Mouse (Mus musculus) olfactory bulb, adult 2 months (tissue): Measurements from ENCODE around the gene Ntm. TPM values are rescaled to one million over a fixed set of nuclear protein-coding genes. Genes with fewer than 3 reads are reported as not detected.
A peak's percentile ranks its signal among the peaks of the same experiment; 100 is the strongest.

Experiments used
- H3K27ac ChIP-seq: fragments of 200-500 bp; 2 replicates; pipeline ENCODE4 v1.5.1; 2012; ENCODE audit warnings: low read depth, low read length; ENCODE audit not compliant: insufficient read depth
- H3K4me1 ChIP-seq: fragments of 200-500 bp; 2 replicates; pipeline ENCODE4 v1.6.1; 2012; ENCODE audit warnings: low read length; ENCODE audit not compliant: control insufficient read depth, insufficient read depth
- H3K4me3 ChIP-seq: fragments of 200-500 bp; 2 replicates; pipeline ENCODE4 v1.5.1; 2012; ENCODE audit warnings: mild to moderate bottlenecking, low read depth, low read length, moderate library complexity; ENCODE audit not compliant: insufficient read depth
- CTCF ChIP-seq: fragments of 200-500 bp; IDR thresholded peaks from 2 replicates; pipeline ENCODE4 v1.5.1; 2012; ENCODE audit warnings: low read depth, mild to moderate bottlenecking, low read length, moderate library complexity; ENCODE audit not compliant: insufficient read depth
- POLR2A ChIP-seq: fragments of 200-500 bp; IDR thresholded peaks from 2 replicates; pipeline ENCODE4 v1.6.1; 2012; ENCODE audit warnings: mild to moderate bottlenecking, low read depth, low read length, moderate library complexity; ENCODE audit not compliant: insufficient read depth
- whole genome bisulfite sequencing: fragments of 180-500 bp; shearing (Covaris S2); methylation state at CpG from one replicate; pipeline ENCODE4 v1.1.7; 2018; 5-methylcytosine and 5-hydroxymethylcytosine counted together
- polyA plus RNA-seq: library from polyadenylated mRNA; stranded (reverse); fragments of >200 nt; gene quantifications from 2 replicates; pipeline ENCODE4 v1.2.4, GENCODE M21; 2012; ENCODE audit warnings: low replicate concordance; ENCODE audit not compliant: missing spikeins, insufficient read depth, insufficient read length

The Ntm gene
- polyA plus RNA-seq, 1 experiment = not detected

- Histone ChIP-seq H3K4me1 (peaks cover under 1% of the 10 kb centered on the region; the same call in 1 of the 2 replicates), H3K4me3 (no peak overlapping the region), H3K27ac (no peak overlapping the region)
- no peak for TF ChIP-seq POLR2A
- no peak for TF ChIP-seq CTCF
- 88% methylated on average over 6 of the region's 6 CpGs for WGBS
These were observed 291.1 kb downstream of the Ntm start for GRCm38 (mm10) chr9:29671861-29672260.

- TF ChIP-seq POLR2A = no peak
- TF ChIP-seq CTCF = no peak
- no peak overlapping the region for H3K27ac ChIP-seq
- 81% methylated on average over 7 of the region's 7 CpGs for WGBS
- no peak overlapping the region for H3K4me3 ChIP-seq
- H3K4me1 ChIP-seq = peaks cover 2% of the 10 kb centered on the region; the same call in 1 of the 2 replicates
These were observed 299.7 kb downstream of the Ntm start for GRCm38 (mm10) chr9:29663286-29663685.

GRCm38 (mm10) chr9:29661468-29662145 lies 301.3 kb downstream of the Ntm start:
- TF ChIP-seq CTCF (no peak), POLR2A (no peak)
- no peak overlapping the region for H3K27ac ChIP-seq
- no peaks in the 10 kb centered on the region for H3K4me1 ChIP-seq
- H3K4me3 ChIP-seq = no peak overlapping the region
- 9% methylated on average over 3 of the region's 3 CpGs for WGBS

- Histone ChIP-seq H3K4me1 (no peaks in the 10 kb centered on the region), H3K27ac (no peak overlapping the region), H3K4me3 (no peak overlapping the region)
- 73% methylated on average over 3 of the region's 3 CpGs for WGBS
- no peak for TF ChIP-seq POLR2A
- TF ChIP-seq CTCF = no peak
These were observed 302.8 kb downstream of the Ntm start for GRCm38 (mm10) chr9:29660059-29660613.

GRCm38 (mm10) chr9:29657761-29658465 lies 305.0 kb downstream of the Ntm start:
- no peak for TF ChIP-seq CTCF
- TF ChIP-seq POLR2A = no peak
- WGBS = 79% methylated on average over 7 of the region's 7 CpGs
- H3K27ac ChIP-seq = no peak overlapping the region

GRCm38 (mm10) chr9:29654885-29655284 lies 308.1 kb downstream of the Ntm start:
- Histone ChIP-seq H3K27ac (no peak overlapping the region), H3K4me1 (peaks cover 9% of the 10 kb centered on the region; the same call in 1 of the 2 replicates), H3K4me3 (no peak overlapping the region)
- TF ChIP-seq CTCF (peak; percentile 52; the same call in 1 of the 2 replicates), POLR2A (no peak)
- 14% methylated on average over 6 of the region's 6 CpGs for WGBS

More at GRCm38 (mm10) chr9:29657761-29658465, 305.0 kb downstream of the Ntm start:
- Histone ChIP-seq H3K4me1 (peaks cover 6% of the 10 kb centered on the region; the same call in 1 of the 2 replicates), H3K4me3 (no peak overlapping the region)

GRCm38 (mm10) chr9:29653678-29654235 lies 309.2 kb downstream of the Ntm start:
- 61% methylated on average over 14 of the region's 14 CpGs for WGBS
- TF ChIP-seq POLR2A = no peak
- TF ChIP-seq CTCF = no peak
- H3K4me1 ChIP-seq = peaks cover 9% of the 10 kb centered on the region; the same call in 1 of the 2 replicates
- H3K4me3 ChIP-seq = no peak overlapping the region
- no peak overlapping the region for H3K27ac ChIP-seq

- Histone ChIP-seq H3K27ac (no peak overlapping the region), H3K4me1 (peaks cover 9% of the 10 kb centered on the region; the same call in 1 of the 2 replicates), H3K4me3 (no peak overlapping the region)
- TF ChIP-seq CTCF (no peak), POLR2A (no peak)
- 59% methylated on average over 7 of the region's 7 CpGs for WGBS
These were observed 310.1 kb downstream of the Ntm start for GRCm38 (mm10) chr9:29652854-29653253.

GRCm38 (mm10) chr9:29651856-29652255 lies 311.1 kb downstream of the Ntm start:
- no peak for TF ChIP-seq CTCF
- no peak for TF ChIP-seq POLR2A
- Histone ChIP-seq H3K4me1 (peaks cover 9% of the 10 kb centered on the region; the same call in 1 of the 2 replicates), H3K4me3 (no peak overlapping the region), H3K27ac (no peak overlapping the region)
- WGBS = 96% methylated on average over 5 of the region's 5 CpGs

- TF ChIP-seq POLR2A (no peak), CTCF (no peak)
- WGBS = 76% methylated on average over 4 of the region's 4 CpGs
These were observed 311.7 kb downstream of the Ntm start for GRCm38 (mm10) chr9:29651226-29651625.

More at GRCm38 (mm10) chr9:29651226-29651625, 311.7 kb downstream of the Ntm start:
- H3K4me3 ChIP-seq = no peak overlapping the region
- no peak overlapping the region for H3K27ac ChIP-seq
- H3K4me1 ChIP-seq = peaks cover 9% of the 10 kb centered on the region; the same call in 1 of the 2 replicates
